ENCODE assay signal across 1 mouse cellular context in the genomic region with DNA sequence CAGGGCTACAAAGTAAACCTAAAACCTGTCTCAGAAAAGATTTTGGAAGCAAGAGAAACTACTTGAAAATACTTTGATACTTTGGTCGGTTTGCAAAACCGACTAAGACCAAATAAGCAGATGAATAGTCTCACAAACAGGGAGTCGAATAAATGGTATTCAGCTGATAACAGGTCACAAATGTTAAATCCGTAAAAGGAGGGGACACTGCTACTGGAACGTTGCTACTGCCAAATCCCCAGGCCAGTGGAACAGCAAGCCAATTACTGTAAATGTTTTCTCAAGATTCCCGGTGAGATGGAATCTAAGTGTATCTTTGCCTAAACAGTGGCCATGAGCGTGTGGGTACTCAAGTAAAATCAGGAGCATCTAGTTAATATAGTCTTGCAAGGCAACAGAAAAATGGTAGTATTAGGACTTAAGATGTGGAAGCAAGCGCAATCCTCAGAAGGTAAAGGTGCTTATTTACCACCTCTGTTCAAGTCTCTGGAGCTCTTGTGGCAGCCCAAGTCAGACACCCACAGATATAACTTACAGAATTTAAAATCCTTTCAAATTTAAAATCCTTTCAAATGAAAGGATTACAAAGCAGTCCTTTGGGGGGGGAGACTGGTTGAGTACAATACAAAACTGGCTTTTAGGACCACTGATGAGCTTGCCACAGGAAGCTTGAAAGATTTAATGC.
TF ChIP-seq lines count a peak whose summit lies in the region.

No protein-coding gene starts in this region.

TF ChIP-seq in MEL, 35 proteins besides CTCF, POLR2A, EP300 and RAD21 (continued from another document):
- no peak for TF ChIP-seq ZKSCAN1 (IDR thresholded peaks at IDR 0.05; ENCODE audit: low read depth, low read length)
- TF ChIP-seq UBTF (IDR thresholded peaks at IDR 0.05; ENCODE audit: borderline replicate concordance, insufficient read depth, low read depth, low read length) = no peak
- no peak for TF ChIP-seq GATA1 (IDR thresholded peaks at IDR 0.05; ENCODE audit: low read depth, low read length)
- TF ChIP-seq MEF2A (IDR thresholded peaks at IDR 0.05; ENCODE audit: extremely low read depth, insufficient replicate concordance, low read depth, low read length, poor library complexity, severe bottlenecking) = no peak
- peak; percentile 97; the same call in 1 of the 2 replicates for TF ChIP-seq CHD1 (IDR thresholded peaks at IDR 0.05; ENCODE audit: low read depth, low read length)
- 0 out of 2 replicates have a peak, but pooled peaks have one; percentile 34 for TF ChIP-seq NELFE (IDR thresholded peaks at IDR 0.05; ENCODE audit: low read depth, low read length)
- peak; percentile 10; the same call in 1 of the 2 replicates for TF ChIP-seq SIN3A (IDR thresholded peaks at IDR 0.05; ENCODE audit: low read length)
- TF ChIP-seq MAX (IDR thresholded peaks at IDR 0.05; ENCODE audit: low read length) = no peak
- no peak; the same call in 1 of the 2 replicates for TF ChIP-seq SMC3 (IDR thresholded peaks at IDR 0.05; ENCODE audit: low read depth, low read length)
- no peak for TF ChIP-seq TAL1 (IDR thresholded peaks at IDR 0.05; ENCODE audit: low read length)
- no peak for TF ChIP-seq TBP (IDR thresholded peaks at IDR 0.05; ENCODE audit: low read depth, low read length)
- 0 out of 2 replicates have a peak, but pooled peaks have one; percentile 35 for TF ChIP-seq JUND (IDR thresholded peaks at IDR 0.05; ENCODE audit: low read depth, low read length)
- TF ChIP-seq USF1 (IDR thresholded peaks at IDR 0.05; ENCODE audit: low read depth, low read length) = no peak
- TF ChIP-seq MAFK (IDR thresholded peaks at IDR 0.05; ENCODE audit: borderline replicate concordance, low read depth, low read length) = no peak; the same call in 1 of the 2 replicates
- TF ChIP-seq BHLHE40 (IDR thresholded peaks at IDR 0.05; ENCODE audit: borderline replicate concordance, low read depth, low read length) = no peak
- TF ChIP-seq MYB (IDR thresholded peaks at IDR 0.05; ENCODE audit: low read depth, low read length) = no peak
